Mouse (Mus musculus) liver, embryonic 14.5 days (tissue): ENCODE measurements around the gene F2rl3. TPM values are rescaled to one million over a fixed set of nuclear protein-coding genes. Genes with fewer than 3 reads are reported as not detected.

Experiments used
- ATAC-seq: fragments of 200-750 bp; cut with Nextera tagmentation; 2 replicates; pipeline ENCODE4 v1.8.0; 2017; ENCODE audit warnings: moderate number of reproducible peaks, mild to moderate bottlenecking, moderate library complexity; ENCODE audit not compliant: insufficient read depth
- DNase-seq, 3 experiments: peaks; one replicate each; pipeline ENCODE4 v3.0.0-alpha.2; 2012 to 2013; ENCODE audit warnings: low read depth in 3 of 3, low spot score in 3 of 3
- H3K27ac ChIP-seq: fragments of 300-500 bp; sonication (generic); 2 replicates; pipeline ENCODE4 v1.5.1; 2014; ENCODE audit warnings: moderate library complexity, mild to moderate bottlenecking, control low read depth, inconsistent platforms
- H3K27me3 ChIP-seq: fragments of 300-500 bp; sonication (generic); 2 replicates; pipeline ENCODE4 v1.6.1; 2014; ENCODE audit warnings: mild to moderate bottlenecking, low read length, moderate library complexity; ENCODE audit not compliant: control insufficient read depth, insufficient read depth
- H3K36me3 ChIP-seq: fragments of 300-500 bp; sonication (generic); replicated peaks from 2 replicates; pipeline ENCODE4 v1.6.1; 2014; ENCODE audit warnings: low read depth; ENCODE audit not compliant: control insufficient read depth, insufficient read depth
- H3K4me1 ChIP-seq, 2 experiments: fragments of 200-500 bp in 1 of 2; fragments of 300-500 bp in 1 of 2; sonication (generic) in 1 of 2; replicated peaks; 2 replicates each; pipeline ENCODE4 v1.6.1; 2012 to 2014; ENCODE audit warnings: antibody characterized with exemption in 1 of 2, inconsistent platforms in 1 of 2, low read length in 1 of 2; ENCODE audit not compliant: control insufficient read depth in 2 of 2, insufficient read depth in 2 of 2
- H3K4me2 ChIP-seq: fragments of 300-500 bp; sonication (generic); 2 replicates; pipeline ENCODE4 v1.6.1; 2014; ENCODE audit warnings: low read depth, mild to moderate bottlenecking, control low read depth, moderate library complexity
- H3K4me3 ChIP-seq, 2 experiments: fragments of 200-500 bp in 1 of 2; fragments of 300-500 bp in 1 of 2; sonication (generic) in 1 of 2; 2 replicates each; pipeline ENCODE4 v1.5.1; 2012 to 2014; ENCODE audit warnings: low read depth in 2 of 2, low read length in 2 of 2, mild to moderate bottlenecking in 2 of 2, control low read depth in 1 of 2, inconsistent platforms in 1 of 2, moderate library complexity in 1 of 2; ENCODE audit not compliant: insufficient read depth in 1 of 2
- H3K9ac ChIP-seq: fragments of 300-500 bp; sonication (generic); replicated peaks from 2 replicates; pipeline ENCODE4 v1.6.1; 2014; ENCODE audit warnings: mild to moderate bottlenecking, control low read depth, moderate library complexity
- H3K9me3 ChIP-seq: fragments of 300-500 bp; sonication (generic); 2 replicates; pipeline ENCODE4 v1.6.1; 2016; ENCODE audit warnings: low read length, mixed read lengths; ENCODE audit not compliant: control insufficient read depth
- CTCF ChIP-seq: IDR thresholded peaks from 2 replicates; pipeline ENCODE4 v1.5.1; 2016; ENCODE audit warnings: antibody characterized with exemption, low read depth, control low read depth
- EP300 ChIP-seq: IDR thresholded peaks from 2 replicates; pipeline ENCODE4 v1.6.1; 2016; ENCODE audit warnings: antibody characterized with exemption, low read depth
- WGBS: fragments of 180-500 bp; shearing (Covaris S2); extraction: QIAGEN DNeasy Blood & Tissue Kit; methylation state at CpG from one replicate; pipeline ENCODE4 v1.1.7; 2014; ENCODE audit not compliant: insufficient replicate concordance; 5-methylcytosine and 5-hydroxymethylcytosine counted together
- polyA plus RNA-seq, 2 experiments: library from polyadenylated mRNA; depleted of rRNA in 1 of 2; stranded (reverse) in 1 of 2; unstranded in 1 of 2; fragments of >200 nt; fragmentation: Nextera tagmentation in 1 of 2; extraction: Ambion mirVana in 1 of 2; gene quantifications; 2 replicates each; pipeline versions ENCODE4 v1.2.1 to v1.2.3; 2012 to 2014

F2rl3 gene
- polyA plus RNA-seq, 2 experiments, result 2.8 to 3.9 TPM

DNA sequence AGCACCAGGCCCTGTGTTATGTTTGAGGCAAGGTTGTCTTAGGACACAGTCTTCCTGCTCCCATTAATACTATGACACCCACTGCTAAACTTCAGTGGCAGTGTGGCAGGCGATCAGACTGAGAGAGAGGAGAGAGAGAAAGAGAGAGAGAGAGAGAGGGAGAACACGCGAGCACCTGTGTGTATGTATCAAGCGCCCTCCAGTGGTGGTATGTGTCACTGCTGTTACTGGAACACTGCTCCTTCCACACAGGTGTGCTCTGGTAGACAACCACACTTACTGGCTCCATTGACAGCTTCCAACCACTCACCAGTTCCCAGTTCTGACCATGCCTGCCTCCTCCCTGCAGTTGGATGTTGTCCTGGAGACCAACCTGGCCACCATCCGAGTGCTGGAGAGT is 15.6 kb upstream of the F2rl3 start:
- 30% methylated on average over 5 of the region's 5 CpGs for WGBS
- H3K4me1 ChIP-seq, result no peaks in the 10 kb centered on the region
- no peak overlapping the region for H3K4me3 ChIP-seq
- H3K27ac ChIP-seq, result no peak overlapping the region
- H3K9ac ChIP-seq, result no peak overlapping the region
- TF ChIP-seq CTCF (peak; percentile 89), EP300 (no peak)
- H3K4me2 ChIP-seq, result no peak overlapping the region
- ATAC-seq (no peak), DNase-seq (peak in 1 of 3 experiments; percentile 10)
- H3K36me3 ChIP-seq, result peaks cover 9% of the 10 kb centered on the region; the same call in 1 of the 2 replicates
- no peaks in the 10 kb centered on the region for H3K9me3 ChIP-seq
- H3K27me3 ChIP-seq, result no peaks in the 10 kb centered on the region

DNA sequence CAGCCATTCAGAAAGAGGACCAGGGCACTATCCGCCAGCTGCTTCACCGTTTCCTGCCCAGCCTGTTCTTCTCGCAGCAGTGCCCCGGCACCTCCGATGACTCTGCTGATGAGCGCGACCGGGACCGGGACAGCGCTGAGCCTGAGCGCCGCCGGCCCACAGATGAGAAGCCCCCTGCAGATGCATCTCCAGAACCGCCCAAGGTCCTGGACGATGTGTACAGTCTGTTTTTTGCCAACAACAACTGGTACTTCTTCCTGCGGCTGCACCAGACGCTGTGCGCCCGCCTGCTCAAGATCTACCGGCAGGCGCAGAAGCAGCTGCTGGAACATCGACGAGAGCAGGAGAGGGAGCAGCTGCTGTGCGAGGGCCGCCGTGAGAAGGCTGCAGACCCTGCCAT is 11.8 kb upstream of the F2rl3 start:
- Histone ChIP-seq H3K9ac (no peak overlapping the region), H3K4me1 (no peaks in the 10 kb centered on the region), H3K27me3 (no peaks in the 10 kb centered on the region), H3K4me3 (no peak overlapping the region), H3K4me2 (no peak overlapping the region), H3K36me3 (peaks cover 12% of the 10 kb centered on the region; the same call in 1 of the 2 replicates), H3K27ac (no peak overlapping the region), H3K9me3 (no peaks in the 10 kb centered on the region)
- no peak for DNase-seq
- no peak for TF ChIP-seq CTCF
- no peak for TF ChIP-seq EP300
- ATAC-seq, result no peak
- WGBS, result 88% methylated on average over 26 of the region's 26 CpGs

DNA sequence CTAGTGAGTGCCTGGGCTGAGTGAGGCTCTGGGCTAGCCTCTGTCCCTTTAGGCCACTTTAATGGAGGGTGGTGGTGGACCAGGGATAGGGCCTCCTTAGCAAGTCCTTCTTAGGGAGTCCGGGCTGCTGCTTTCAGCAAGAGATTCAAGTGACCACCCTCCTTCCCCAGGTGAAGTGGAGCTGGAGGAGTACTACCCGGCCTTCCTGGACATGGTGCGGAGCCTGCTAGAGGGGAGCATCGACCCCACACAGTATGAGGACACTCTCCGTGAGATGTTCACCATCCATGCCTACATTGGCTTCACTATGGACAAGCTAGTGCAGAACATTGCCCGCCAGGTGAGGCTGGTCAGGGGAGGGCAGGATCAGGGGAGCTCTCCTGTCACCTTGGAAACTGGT is 11.4 kb upstream of the F2rl3 start:
- Histone ChIP-seq H3K27ac (no peak overlapping the region), H3K4me3 (no peak overlapping the region), H3K27me3 (no peaks in the 10 kb centered on the region), H3K4me1 (no peaks in the 10 kb centered on the region), H3K4me2 (no peak overlapping the region), H3K9ac (no peak overlapping the region), H3K9me3 (no peaks in the 10 kb centered on the region), H3K36me3 (peaks cover 12% of the 10 kb centered on the region; the same call in 1 of the 2 replicates)
- ATAC-seq, result no peak
- TF ChIP-seq EP300 (no peak), CTCF (no peak)
- WGBS, result 77% methylated on average over 6 of the region's 6 CpGs
- DNase-seq, result no peak

DNA sequence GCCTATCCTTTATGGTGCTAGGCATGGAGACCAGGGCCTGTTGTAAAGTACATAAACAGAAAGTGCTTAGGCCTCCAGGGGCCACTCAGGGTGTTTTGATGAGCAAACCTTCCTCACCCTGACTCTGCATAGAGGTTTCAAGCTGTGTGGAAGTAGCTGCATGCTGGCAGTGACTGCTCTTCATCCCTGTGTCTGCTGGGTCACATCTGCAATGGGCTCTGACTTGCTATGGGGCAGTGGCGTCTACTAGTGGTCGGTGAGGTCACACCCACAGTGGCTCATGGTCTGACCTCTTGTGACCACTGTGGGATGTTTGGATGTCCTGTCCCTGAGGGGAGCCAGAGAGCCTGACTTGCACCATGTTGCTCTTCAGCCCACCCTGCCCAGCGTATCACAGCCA is 10.6 kb upstream of the F2rl3 start:
- 74% methylated on average over 3 of the region's 3 CpGs for WGBS
- H3K36me3 ChIP-seq, result peaks cover 12% of the 10 kb centered on the region; the same call in 1 of the 2 replicates
- ATAC-seq, result no peak
- H3K9ac ChIP-seq, result no peak overlapping the region
- H3K4me3 ChIP-seq, result no peak overlapping the region
- TF ChIP-seq EP300 (no peak), CTCF (peak; percentile 33)
- no peak overlapping the region for H3K27ac ChIP-seq
- no peaks in the 10 kb centered on the region for H3K4me1 ChIP-seq
- H3K4me2 ChIP-seq, result no peak overlapping the region
- H3K27me3 ChIP-seq, result no peaks in the 10 kb centered on the region
- DNase-seq, result no peak
- no peaks in the 10 kb centered on the region for H3K9me3 ChIP-seq

DNA sequence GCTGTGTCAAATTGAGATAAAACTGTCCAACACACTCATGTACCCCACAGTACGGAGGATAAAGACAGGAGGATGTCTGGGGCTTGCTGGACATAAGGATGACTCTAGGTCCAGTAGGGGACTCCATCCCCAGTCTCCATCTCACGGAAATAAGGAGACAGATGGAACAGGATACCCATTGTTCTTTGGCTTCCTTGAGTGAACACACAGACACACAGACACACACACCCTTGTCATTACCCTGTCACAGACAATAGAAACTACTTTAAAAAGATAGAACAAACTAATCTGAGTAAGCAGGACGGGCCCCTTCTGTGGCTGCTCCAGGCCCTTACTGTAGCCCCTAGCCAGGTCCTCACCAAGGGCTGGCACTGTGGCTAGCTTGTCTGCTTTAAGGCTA is 9.4 kb upstream of the F2rl3 start:
- H3K36me3 ChIP-seq, result peaks cover 12% of the 10 kb centered on the region; the same call in 1 of the 2 replicates
- no peak overlapping the region for H3K4me3 ChIP-seq
- no peak overlapping the region for H3K9ac ChIP-seq
- H3K9me3 ChIP-seq, result no peaks in the 10 kb centered on the region
- WGBS, result 69% methylated on average over 3 of the region's 3 CpGs
- no peak for DNase-seq
- no peak for TF ChIP-seq EP300
- TF ChIP-seq CTCF, result no peak
- no peak overlapping the region for H3K4me2 ChIP-seq
- H3K27me3 ChIP-seq, result no peaks in the 10 kb centered on the region
- no peak for ATAC-seq
- no peak overlapping the region for H3K27ac ChIP-seq
- no peaks in the 10 kb centered on the region for H3K4me1 ChIP-seq
